Mouse (Mus musculus): Measurements from ENCODE around the gene Mdn1.

Mdn1 gene

GRCm38 (mm10) chr4:32789020-32789419 is 132.1 kb downstream of the Mdn1 start:
- no peak for DNase-seq

DNA sequence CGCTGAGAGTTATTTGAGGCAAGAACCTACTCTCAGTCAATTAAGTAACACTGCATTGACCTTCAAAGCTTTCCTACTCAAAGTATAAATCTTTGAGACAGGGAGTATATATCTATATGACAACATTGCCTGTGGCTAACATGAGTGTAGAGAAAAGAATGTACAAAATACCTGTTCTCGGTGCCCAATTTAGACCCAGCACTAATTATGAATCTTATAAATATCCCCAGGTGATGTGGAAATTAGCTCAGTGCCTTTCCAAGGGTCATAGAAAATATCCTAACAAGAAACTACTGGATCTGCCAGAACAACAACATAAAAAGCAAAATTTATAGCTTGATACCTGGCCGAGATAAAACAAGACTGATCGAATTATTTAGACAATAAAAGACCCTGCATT is 142.1 kb downstream of the Mdn1 start:
- DNase-seq: no peak

GRCm38 (mm10) chr4:32799966-32800576 is 143.2 kb downstream of the Mdn1 start, which contains the start of gene Lyrm2:
Lyrm2 (plus strand) TSS chr4:32800253.
- DNase-seq: peak; percentile 84 to 91

DNA sequence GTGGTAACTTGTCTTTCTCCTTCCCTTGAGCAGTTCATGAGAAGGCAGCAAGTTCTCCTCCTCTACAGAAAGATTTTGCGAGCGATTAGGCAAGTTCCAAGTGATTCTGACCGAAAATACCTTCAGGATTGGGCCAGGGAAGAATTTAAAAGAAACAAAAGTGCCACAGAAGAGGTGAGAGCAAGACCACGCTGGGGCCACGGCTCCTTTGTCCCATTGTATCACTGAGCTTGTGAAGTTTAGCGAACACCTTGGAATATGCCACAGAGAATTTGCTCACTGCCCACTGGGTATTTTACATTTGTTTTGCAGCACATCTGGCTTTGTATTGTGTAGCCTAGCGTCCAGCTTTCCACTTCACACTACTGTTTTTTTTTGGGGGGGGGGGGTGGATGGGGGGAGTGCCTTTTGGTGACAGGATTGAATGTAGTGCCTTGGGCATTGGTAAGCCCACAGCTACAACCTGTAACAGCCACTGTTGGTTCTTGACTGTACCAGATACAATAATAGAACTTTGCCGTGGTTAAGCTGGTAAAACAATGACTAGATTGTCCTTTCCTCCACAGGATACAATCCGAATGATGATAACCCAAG is 143.8 kb downstream of the Mdn1 start:
- DNase-seq: no peak

- DNase-seq: no peak
These were observed 160.6 kb downstream of the Mdn1 start for GRCm38 (mm10) chr4:32817478-32817877.

DNA sequence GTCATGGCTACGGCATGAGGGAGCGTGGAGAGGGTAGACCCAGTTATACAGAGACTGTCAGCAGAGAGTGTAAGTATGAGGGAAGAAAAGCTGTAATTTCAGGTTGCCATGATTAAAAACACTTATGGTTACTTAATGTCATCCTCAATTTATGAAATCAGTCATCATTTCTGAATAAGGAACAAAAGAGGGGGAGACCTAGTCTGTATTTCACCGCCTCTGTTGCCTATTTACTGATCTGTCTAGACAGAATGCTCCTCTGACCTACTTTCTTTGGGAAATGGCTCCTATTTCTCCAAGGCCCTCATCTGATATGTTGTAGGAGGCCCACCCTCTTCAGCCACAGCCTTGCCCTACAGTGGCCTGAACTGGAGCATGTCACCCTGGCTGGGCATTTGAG is 163.8 kb downstream of the Mdn1 start:
- DNase-seq: no peak

DNA sequence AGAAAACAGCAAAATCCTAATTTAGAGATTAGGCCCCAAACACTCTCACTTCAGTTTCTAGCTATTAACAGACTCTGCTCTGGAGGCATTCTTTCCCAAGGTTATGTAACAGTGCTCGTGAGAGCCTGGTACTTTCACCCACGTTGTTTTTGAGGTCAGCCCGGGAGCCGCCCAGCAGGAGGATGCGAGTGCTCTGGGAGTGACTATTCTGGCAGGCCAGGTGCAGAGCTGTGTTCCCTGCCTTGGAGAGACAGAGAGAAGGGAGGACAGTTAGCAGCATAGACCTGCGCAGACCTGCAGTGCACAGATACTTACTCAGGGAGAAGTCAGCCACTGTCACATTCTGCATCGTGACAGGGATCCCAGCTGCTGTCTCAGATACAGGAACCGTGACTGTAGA is 167.3 kb downstream of the Mdn1 start:
- no peak for DNase-seq

Data from kidney, postnatal 4 days (tissue).